Mouse (Mus musculus) heart, postnatal 0 days (tissue): ENCODE results near the gene Tcf25.

Experiments
- CTCF ChIP-seq: IDR thresholded peaks from 2 replicates; pipeline ENCODE4 v1.5.1; 2016; ENCODE audit warnings: antibody characterized with exemption, control low read depth, low read depth
- EP300 ChIP-seq: IDR thresholded peaks from 2 replicates; pipeline ENCODE4 v1.6.1; 2016; ENCODE audit warnings: antibody characterized with exemption, low read depth

DNA sequence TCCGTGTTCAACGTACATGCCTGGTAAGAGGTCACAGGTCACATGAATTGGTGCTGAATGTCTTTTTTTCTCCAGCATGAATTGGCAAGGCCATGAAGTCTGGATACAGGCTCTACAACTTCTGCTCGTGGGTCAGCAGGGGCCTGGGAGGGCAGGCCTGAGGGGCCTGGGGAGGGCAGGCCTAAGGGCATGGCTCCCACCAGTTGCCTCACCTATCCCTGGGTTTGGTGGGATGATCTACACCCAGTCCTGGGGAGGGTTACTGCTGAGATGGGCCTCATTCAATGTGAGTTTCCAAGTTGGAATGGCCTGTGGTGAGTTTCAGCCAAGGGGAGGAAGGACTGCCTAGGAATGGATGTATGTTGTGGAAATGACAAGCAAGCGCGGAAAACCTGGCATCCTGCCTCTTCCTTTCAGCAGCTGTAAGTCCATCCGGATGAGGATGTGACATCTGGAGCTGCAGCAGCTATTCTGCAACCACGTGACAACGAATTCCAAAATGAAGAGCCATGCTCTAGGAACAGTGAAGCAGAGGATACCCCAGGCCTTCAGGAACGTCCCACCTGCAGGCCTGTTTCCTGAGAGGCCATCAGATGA, 29.3 kb downstream of the Tcf25 start:
- TF ChIP-seq EP300 = no peak
- TF ChIP-seq CTCF = no peak
